Mouse (Mus musculus) neural tube, embryonic 10.5 days (tissue): ENCODE measurements around the gene Ccdc57.
"Not testable (repeated sequence)": the region's sequence is repeated elsewhere in the genome, so short reads cannot be mapped to it uniquely, and the experiment has no call there.

Source experiments
- DNase-seq: peaks from one replicate; pipeline ENCODE4 v3.0.0-alpha.2; 2017; ENCODE audit warnings: low spot score; ENCODE audit errors: extremely low spot score

Ccdc57 gene

GRCm38 (mm10) chr11:120903159-120903850 lies 29.4 kb downstream of the Ccdc57 start:
- no peak for DNase-seq

GRCm38 (mm10) chr11:120902487-120903142 lies 30.1 kb downstream of the Ccdc57 start:
- no peak for DNase-seq

GRCm38 (mm10) chr11:120901729-120902486 lies 30.8 kb downstream of the Ccdc57 start:
- DNase-seq, result no peak

- DNase-seq, result no peak
Measured at GRCm38 (mm10) chr11:120900276-120901244, 32.1 kb downstream of the Ccdc57 start.

GRCm38 (mm10) chr11:120898114-120898548 lies 34.5 kb downstream of the Ccdc57 start:
- DNase-seq, result no peak

- DNase-seq, result no peak
Measured at GRCm38 (mm10) chr11:120895441-120895840, 37.2 kb downstream of the Ccdc57 start.

- no peak for DNase-seq
Measured at GRCm38 (mm10) chr11:120894397-120894796, 38.3 kb downstream of the Ccdc57 start.

- no peak for DNase-seq
Measured at GRCm38 (mm10) chr11:120889216-120889615, 43.5 kb downstream of the Ccdc57 start.

- DNase-seq, result no peak
Measured at GRCm38 (mm10) chr11:120888718-120889117, 44.0 kb downstream of the Ccdc57 start.

GRCm38 (mm10) chr11:120887502-120887901 lies 45.2 kb downstream of the Ccdc57 start:
- DNase-seq, result no peak

GRCm38 (mm10) chr11:120886462-120886861 lies 46.2 kb downstream of the Ccdc57 start:
- DNase-seq, result no peak

GRCm38 (mm10) chr11:120883601-120884000 lies 49.1 kb downstream of the Ccdc57 start:
- DNase-seq, result no peak

GRCm38 (mm10) chr11:120882931-120883330 lies 49.7 kb downstream of the Ccdc57 start:
- DNase-seq, result no peak

GRCm38 (mm10) chr11:120873206-120873605 lies 59.5 kb downstream of the Ccdc57 start:
- DNase-seq, result no peak

- no peak for DNase-seq
Measured at GRCm38 (mm10) chr11:120871521-120871920, 61.2 kb downstream of the Ccdc57 start.

- no peak for DNase-seq
Measured at GRCm38 (mm10) chr11:120865816-120866215, 66.9 kb downstream of the Ccdc57 start.

- DNase-seq, result no peak
Measured at GRCm38 (mm10) chr11:120862819-120863218, 69.9 kb downstream of the Ccdc57 start.

- not testable (repeated sequence) for DNase-seq
Measured at GRCm38 (mm10) chr11:120855938-120856337, 76.7 kb downstream of the Ccdc57 start.

- DNase-seq, result no peak
Measured at GRCm38 (mm10) chr11:120853788-120854187, 78.9 kb downstream of the Ccdc57 start.

GRCm38 (mm10) chr11:120853158-120853557 lies 79.5 kb downstream of the Ccdc57 start:
- no peak for DNase-seq
